Mouse (Mus musculus): ENCODE data around the gene Crtc3. TPM values are rescaled to one million over a fixed set of nuclear protein-coding genes. Genes with fewer than 3 reads are reported as not detected.
A peak's percentile ranks its signal among the peaks of the same experiment; 100 is the strongest.

The Crtc3 gene
- 10 to 100 TPM in 2 of 3 experiments, 1 to 10 TPM in 1; 8.7 to 24.0 (median 21.0) TPM for polyA plus RNA-seq (2017; shearing (Covaris generic))

- peak; percentile 76 for ATAC-seq
Measured at GRCm38 (mm10) chr7:80688556-80689220, at the start of gene Crtc3. Gene Crtc3 (minus strand): TSS chr7:80688877.

- ATAC-seq = no peak
Measured at GRCm38 (mm10) chr7:80736199-80736598, 47.5 kb upstream of the Crtc3 start.

GRCm38 (mm10) chr7:80732986-80733385, 44.3 kb upstream of the Crtc3 start:
- ATAC-seq = no peak

- ATAC-seq = peak; percentile 81
Measured at GRCm38 (mm10) chr7:80729662-80730061, 41.0 kb upstream of the Crtc3 start.

- no peak for ATAC-seq
Measured at GRCm38 (mm10) chr7:80721041-80721440, 32.4 kb upstream of the Crtc3 start.

- no peak for ATAC-seq
Measured at GRCm38 (mm10) chr7:80719582-80719981, 30.9 kb upstream of the Crtc3 start.

- ATAC-seq = no peak
Measured at GRCm38 (mm10) chr7:80719038-80719437, 30.4 kb upstream of the Crtc3 start.

- ATAC-seq = no peak
Measured at GRCm38 (mm10) chr7:80718471-80718870, 29.8 kb upstream of the Crtc3 start.

GRCm38 (mm10) chr7:80716758-80717157, 28.1 kb upstream of the Crtc3 start:
- no peak for ATAC-seq

GRCm38 (mm10) chr7:80715306-80715705, 26.6 kb upstream of the Crtc3 start:
- no peak for ATAC-seq

GRCm38 (mm10) chr7:80711496-80711895, 22.8 kb upstream of the Crtc3 start:
- ATAC-seq = no peak

GRCm38 (mm10) chr7:80710333-80710732, 21.7 kb upstream of the Crtc3 start:
- ATAC-seq = no peak

- no peak for ATAC-seq
Measured at GRCm38 (mm10) chr7:80704066-80704465, 15.4 kb upstream of the Crtc3 start.

- ATAC-seq = no peak
Measured at GRCm38 (mm10) chr7:80702510-80702909, 13.8 kb upstream of the Crtc3 start.

GRCm38 (mm10) chr7:80699709-80700108, 11.0 kb upstream of the Crtc3 start:
- no peak for ATAC-seq

GRCm38 (mm10) chr7:80698940-80699339, 10.3 kb upstream of the Crtc3 start:
- ATAC-seq = no peak

- ATAC-seq = no peak
Measured at GRCm38 (mm10) chr7:80697859-80698258, 9.2 kb upstream of the Crtc3 start.

- peak; percentile 90 for ATAC-seq
Measured at GRCm38 (mm10) chr7:80696903-80697302, 8.2 kb upstream of the Crtc3 start.

GRCm38 (mm10) chr7:80696334-80696733, 7.7 kb upstream of the Crtc3 start:
- ATAC-seq = no peak

GRCm38 (mm10) chr7:80692472-80692871, 3.8 kb upstream of the Crtc3 start:
- no peak for ATAC-seq

GRCm38 (mm10) chr7:80691131-80691530, 2.5 kb upstream of the Crtc3 start:
- ATAC-seq = no peak

- peak; percentile 60 for ATAC-seq
Measured at GRCm38 (mm10) chr7:80689221-80689591, 529 bp upstream of the Crtc3 start.

- ATAC-seq = peak; percentile 56
Measured at GRCm38 (mm10) chr7:80687721-80688555, 739 bp downstream of the Crtc3 start.

- ATAC-seq = no peak
Measured at GRCm38 (mm10) chr7:80685639-80686038, 3.0 kb downstream of the Crtc3 start.
